12 mouse cellular contexts compared by ENCODE assay signal in genomic region chr4:138635428-138636145, GRCm38 (mm10). TPM values are rescaled to one million over a fixed set of nuclear protein-coding genes. Genes with fewer than 3 reads are reported as not detected.
DNase-seq lines count a peak whose midpoint lies in the region; ATAC-seq lines count a peak whose summit lies in the region.
"Had no signal": no experiment of that assay in that cellular context is flagged by ENCODE, and none has a peak within 500 bp of the region (broad histone marks: within the 10 kb centered on the region; RNA-seq: fewer than 3 reads in every experiment).

Gene Vwa5b1, minus strand, starts transcription at chr4:138635884.

- H3K9me3 ChIP-seq in embryonic facial prominence, embryonic 10.5 days: no peaks in the 10 kb centered on the region
- no peaks in the 10 kb centered on the region for H3K9me3 ChIP-seq in hindbrain, embryonic 16.5 days (ENCODE audit: control insufficient read depth, low read length)
- H3K9me3 ChIP-seq in neural tube, embryonic 13.5 days: no peaks in the 10 kb centered on the region

- 0 out of 2 replicates have a peak, but pooled peaks cover 9% of the 10 kb centered on the region for H3K27me3 ChIP-seq in embryonic facial prominence, embryonic 10.5 days (replicated peaks; ENCODE audit: low read depth, poor library complexity, severe bottlenecking)
- no peaks in the 10 kb centered on the region; the same call in 1 of the 2 replicates for H3K27me3 ChIP-seq in hindbrain, embryonic 16.5 days (replicated peaks; ENCODE audit: control insufficient read depth, insufficient read depth, low read length)
- H3K27me3 ChIP-seq in neural tube, embryonic 13.5 days: no peaks in the 10 kb centered on the region; the same call in 1 of the 2 replicates

- peaks cover 26% of the 10 kb centered on the region for H3K4me1 ChIP-seq in embryonic facial prominence, embryonic 10.5 days
- peaks cover 13% of the 10 kb centered on the region for H3K4me1 ChIP-seq in hindbrain, embryonic 16.5 days (ENCODE audit: control insufficient read depth, insufficient read depth, low read depth, low read length)
- H3K4me1 ChIP-seq in neural tube, embryonic 13.5 days (replicated peaks): peaks cover 21% of the 10 kb centered on the region

- H3K4me3 ChIP-seq in embryonic facial prominence, embryonic 10.5 days: peak within 1 kb of the TSS; percentile 19; the same call in 1 of the 2 replicates
- 0 out of 2 replicates have a peak within 1 kb of the TSS, but pooled peaks have one; percentile 4 for H3K4me3 ChIP-seq in hindbrain, embryonic 16.5 days (ENCODE audit: low read length)
- H3K4me3 ChIP-seq in neural tube, embryonic 13.5 days: no peak within 1 kb of the TSS

- peak within 1 kb of the TSS; percentile 29 for H3K4me2 ChIP-seq in hindbrain, embryonic 16.5 days (ENCODE audit: low read length)
- H3K4me2 ChIP-seq in neural tube, embryonic 13.5 days: peak within 1 kb of the TSS; percentile 24

- peak; percentile 92 for ATAC-seq in hindbrain, embryonic 16.5 days
- peak; percentile 87; the same call in 1 of the 2 replicates for ATAC-seq in neural tube, embryonic 13.5 days (ENCODE audit: low read depth)
- ATAC-seq in inflammation-experienced regulatory T-cells, adult 6 months: no peak

- 19% methylated on average over 8 of the region's 8 CpGs for WGBS in embryonic facial prominence, embryonic 10.5 days
- 10% methylated on average over 7 of the region's 8 CpGs for WGBS in hindbrain, embryonic 16.5 days
- 26% methylated on average over 8 of the region's 8 CpGs for WGBS in neural tube, embryonic 13.5 days

- H3K27ac ChIP-seq in embryonic facial prominence, embryonic 10.5 days (replicated peaks): peak within 1 kb of the TSS; percentile 40; the same call in 1 of the 2 replicates
- H3K27ac ChIP-seq in hindbrain, embryonic 16.5 days (ENCODE audit: low read depth, low read length): peak within 1 kb of the TSS; percentile 24; the same call in 1 of the 2 replicates
- peak within 1 kb of the TSS; percentile 56 for H3K27ac ChIP-seq in neural tube, embryonic 13.5 days (replicated peaks)

- H3K9ac ChIP-seq in hindbrain, embryonic 16.5 days (ENCODE audit: low read depth, low read length): 0 out of 2 replicates have a peak within 1 kb of the TSS, but pooled peaks have one; percentile 28
- peak within 1 kb of the TSS; percentile 31; the same call in 1 of the 2 replicates for H3K9ac ChIP-seq in neural tube, embryonic 13.5 days

- DNase-seq in layer of hippocampus, postnatal 10 days (ENCODE audit: low spot score in 2 of 2): peak; percentile 27 to 31
- no peak for DNase-seq in layer of hippocampus, adult 8-10 months (ENCODE audit: low spot score in 2 of 2)
- peak; percentile 73 for DNase-seq in embryonic facial prominence, embryonic 10.5 days (ENCODE audit: low spot score)
- DNase-seq in kidney, postnatal 25 days: no peak
- no peak for DNase-seq in frontal cortex, postnatal 36 days (ENCODE audit: low spot score in 2 of 2)
- DNase-seq: kidney, adult 9 months had no signal

- H3K36me3 ChIP-seq in embryonic facial prominence, embryonic 10.5 days (replicated peaks): no peaks in the 10 kb centered on the region
- no peaks in the 10 kb centered on the region for H3K36me3 ChIP-seq in hindbrain, embryonic 16.5 days (ENCODE audit: control insufficient read depth, insufficient read depth, low read length)
- H3K36me3 ChIP-seq in neural tube, embryonic 13.5 days: no peaks in the 10 kb centered on the region
- H3K36me3 ChIP-seq: G1E had no signal

RNA-seq across cellular contexts. Expression of gene Vwa5b1, which starts in this region (rescaled TPM):
- 1 to 10 TPM; 2.0 to 2.1 TPM for total RNA-seq in layer of hippocampus, postnatal 10 days (2021)
- 1 to 10 TPM; 2.8 to 5.0 (median 3.6) TPM for total RNA-seq in layer of hippocampus, adult 8-10 months (2022)
- polyA plus RNA-seq in embryonic facial prominence, embryonic 10.5 days (2016; fragmentation: Nextera tagmentation; extraction: Ambion mirVana): 0.10 and 0.14 TPM in 2 replicates
- 2.8 TPM in 2 replicates for polyA plus RNA-seq in hindbrain, embryonic 16.5 days (2015; fragmentation: Nextera tagmentation; extraction: Ambion mirVana)
- polyA plus RNA-seq in neural tube, embryonic 13.5 days (2015; fragmentation: Nextera tagmentation; extraction: Ambion mirVana): 0.21 and 0.48 TPM in 2 replicates
- polyA plus RNA-seq in inflammation-experienced regulatory T-cells, adult 6 months (2017; shearing (Covaris generic)): not detected
- total RNA-seq: liver, adult 2 months had no signal
- polyA plus RNA-seq: G1E; liver, adult 2 months; spleen, adult 2 months had no signal

Comparison
In these comparisons a context has a peak if more than half of its experiments do, and no peak if none do; other contexts are left out.
1. DNase-seq: peak in layer of hippocampus, postnatal 10 days (2 of 2); none in layer of hippocampus, adult 8-10 months (0 of 2), kidney, postnatal 25 days (0 of 2) and frontal cortex, postnatal 36 days (0 of 2).
2. Peak in DNase-seq, H3K4me3 ChIP-seq and H3K27ac ChIP-seq in embryonic facial prominence, embryonic 10.5 days; RNA of the gene not detected or under 1 TPM.
3. Peak in ATAC-seq, H3K27ac ChIP-seq, H3K9ac ChIP-seq and H3K4me2 ChIP-seq in neural tube, embryonic 13.5 days; RNA of the gene not detected or under 1 TPM.
4. Peak in every context shown above with its lines, with median percentiles within 50 percentile points of each other: H3K27ac ChIP-seq.